Mouse (Mus musculus): ENCODE data around the gene Gm7271.

The Gm7271 gene

GRCm38 (mm10) chr5:76483811-76484210 lies at the start of gene Gm7271:
Gene Gm7271, plus strand, starts transcription at chr5:76484040.
- DNase-seq (ENCODE audit: low read depth) = no peak

DNA sequence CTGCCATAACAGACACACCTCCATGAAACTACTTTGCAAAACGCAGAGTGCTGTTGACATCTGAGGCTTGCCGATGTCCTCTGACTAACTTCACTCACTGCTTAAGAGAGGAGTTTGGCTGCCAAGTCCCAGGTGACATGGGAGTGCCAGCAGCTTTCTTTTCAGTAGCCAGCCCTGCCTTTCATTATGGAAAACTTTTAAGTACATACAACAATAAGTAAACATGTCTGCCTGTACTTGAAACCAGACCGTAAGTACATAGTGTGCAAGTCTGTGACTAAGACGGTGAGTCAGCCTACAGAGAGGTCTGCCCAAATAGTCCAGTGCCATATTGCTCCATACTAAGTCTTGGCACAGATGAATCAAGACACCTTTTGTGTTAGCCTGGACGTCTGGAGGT lies 46.7 kb upstream of the Gm7271 start:
- DNase-seq (ENCODE audit: low read depth) = no peak

GRCm38 (mm10) chr5:76437696-76438095 lies 46.1 kb upstream of the Gm7271 start:
- no peak for DNase-seq (ENCODE audit: low read depth)

- DNase-seq (ENCODE audit: low read depth) = no peak
Observed at GRCm38 (mm10) chr5:76441431-76441830, 42.4 kb upstream of the Gm7271 start.

- no peak for DNase-seq (ENCODE audit: low read depth)
Observed at GRCm38 (mm10) chr5:76474931-76475330, 8.9 kb upstream of the Gm7271 start.

- no peak for DNase-seq (ENCODE audit: low read depth)
Observed at GRCm38 (mm10) chr5:76476873-76477272, 7.0 kb upstream of the Gm7271 start.

DNA sequence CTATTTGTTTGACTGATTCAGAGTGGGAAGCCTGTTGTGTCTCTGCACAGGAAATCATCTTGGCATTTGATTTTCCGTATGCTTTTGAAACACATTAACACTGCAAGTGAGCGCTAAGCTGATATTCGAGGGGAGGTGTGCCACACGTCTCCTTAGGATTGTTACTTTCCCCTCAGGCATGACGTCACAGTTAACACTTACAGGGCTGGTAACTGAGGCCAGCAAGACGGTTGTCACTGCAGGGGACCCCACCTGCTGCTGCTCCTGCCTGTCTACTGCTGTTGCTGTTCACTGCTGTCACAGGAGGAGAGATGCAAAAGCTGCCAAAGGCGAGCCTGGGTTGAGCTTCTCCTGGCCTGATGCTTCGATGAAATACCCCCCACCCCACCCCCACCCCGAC lies 6.1 kb upstream of the Gm7271 start:
- no peak for DNase-seq (ENCODE audit: low read depth)

- no peak for DNase-seq (ENCODE audit: low read depth)
Observed at GRCm38 (mm10) chr5:76495126-76495525, 11.3 kb downstream of the Gm7271 start.

DNA sequence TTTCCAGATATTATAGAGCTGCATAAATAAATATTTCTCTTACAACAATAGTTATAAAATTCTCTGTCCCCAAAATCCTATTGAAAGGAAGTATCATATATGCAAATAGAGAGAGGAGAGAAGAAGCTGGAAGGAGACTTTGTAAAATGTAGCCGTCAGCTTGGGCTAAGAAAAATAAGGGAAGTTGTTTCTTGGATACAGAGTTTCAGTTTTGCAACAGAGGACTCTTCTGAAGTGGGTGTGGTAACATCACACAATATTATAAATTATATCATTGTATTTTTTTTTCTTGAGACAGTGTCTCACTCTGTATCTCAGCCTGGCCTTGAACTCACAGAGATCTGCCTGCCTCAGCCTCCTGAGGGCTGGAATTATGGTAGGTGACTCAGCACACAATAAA lies 38.6 kb downstream of the Gm7271 start:
- no peak for DNase-seq (ENCODE audit: low read depth)

DNA sequence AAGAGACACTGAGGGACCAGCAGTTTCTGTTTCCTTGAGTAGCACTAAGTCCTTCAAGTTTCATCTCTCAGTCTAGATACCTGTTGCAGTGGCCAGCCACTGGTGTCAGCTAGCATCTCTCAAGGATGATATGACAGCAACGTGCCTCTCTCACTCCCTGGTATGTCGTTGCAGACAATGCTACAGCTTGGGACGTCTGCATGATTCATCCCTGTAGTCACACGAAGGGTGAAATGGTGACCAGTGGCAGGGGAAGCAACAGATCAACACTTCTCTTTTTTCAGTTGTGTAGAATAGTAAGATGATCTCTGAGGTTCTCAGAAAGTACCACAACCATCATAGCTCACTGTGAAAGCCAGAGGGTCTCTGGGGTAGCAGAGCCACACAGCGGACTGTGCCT lies 40.8 kb downstream of the Gm7271 start:
- DNase-seq (ENCODE audit: low read depth) = no peak

GRCm38 (mm10) chr5:76525066-76525465 lies 41.2 kb downstream of the Gm7271 start:
- no peak for DNase-seq (ENCODE audit: low read depth)

DNA sequence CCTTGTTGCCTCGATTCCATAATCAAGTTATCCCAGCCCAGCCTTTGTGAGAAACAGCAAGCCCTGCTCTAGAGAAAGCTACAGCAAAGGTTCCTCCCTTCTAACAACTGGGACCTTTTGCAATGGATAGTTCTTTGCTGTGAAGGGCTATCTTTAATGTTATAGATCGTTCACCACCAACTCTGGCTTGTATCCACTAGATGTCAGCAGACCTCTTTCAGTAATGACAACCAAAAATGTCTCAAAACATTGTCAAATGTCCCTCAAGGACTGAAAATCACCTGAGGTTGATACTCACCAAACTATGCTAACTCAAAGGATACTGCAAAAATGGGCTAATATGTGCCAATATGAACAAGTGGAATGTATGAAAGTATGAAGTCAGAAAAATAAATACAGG lies 42.0 kb downstream of the Gm7271 start:
- peak; percentile 27 for DNase-seq (ENCODE audit: low read depth)

GRCm38 (mm10) chr5:76529040-76529703 lies 45.3 kb downstream of the Gm7271 start, which contains the start of gene Exoc1:
Gene Exoc1, plus strand, starts transcription at chr5:76529311.
- DNase-seq (ENCODE audit: low read depth) = peak; percentile 95

DNA sequence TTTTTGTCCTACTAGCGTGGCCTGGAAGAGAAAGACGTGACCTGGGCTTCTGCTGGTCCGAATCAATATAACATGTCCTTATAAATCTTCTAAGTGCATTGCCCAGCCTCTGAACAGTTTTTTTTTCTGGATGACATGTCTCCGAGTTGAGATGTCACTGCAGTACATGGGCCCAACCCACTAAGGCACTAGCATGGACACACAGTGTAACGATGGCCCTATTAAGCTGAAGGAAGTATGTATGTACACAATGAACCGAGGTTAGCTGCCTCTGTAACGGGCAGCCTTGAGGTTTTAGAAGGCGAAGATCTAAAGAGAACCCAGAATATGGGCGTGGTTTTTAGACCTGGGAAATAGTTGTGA lies 45.8 kb downstream of the Gm7271 start:
- no peak for DNase-seq (ENCODE audit: low read depth)

DNA sequence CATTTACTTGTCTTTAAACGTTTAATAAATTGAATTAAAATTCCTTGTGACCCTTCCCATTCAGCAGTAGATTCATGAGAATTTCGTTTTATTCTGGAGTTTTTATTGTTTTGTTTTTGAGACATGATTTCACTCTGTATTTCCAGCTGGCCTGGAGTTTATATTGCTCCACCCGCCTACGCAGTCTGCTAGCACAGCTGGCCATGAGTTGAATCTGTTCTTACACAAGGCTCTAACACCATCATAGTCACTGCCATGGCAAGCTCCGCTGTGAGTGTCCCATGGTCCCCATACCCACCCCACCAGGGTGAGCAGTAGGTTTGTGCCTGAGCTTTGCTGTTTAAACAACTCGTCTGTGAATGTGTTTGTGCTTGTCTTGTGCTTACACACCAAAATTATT lies 49.3 kb downstream of the Gm7271 start:
- DNase-seq (ENCODE audit: low read depth) = no peak

GRCm38 (mm10) chr5:76536231-76536630 lies 52.4 kb downstream of the Gm7271 start:
- no peak for DNase-seq (ENCODE audit: low read depth)

DNA sequence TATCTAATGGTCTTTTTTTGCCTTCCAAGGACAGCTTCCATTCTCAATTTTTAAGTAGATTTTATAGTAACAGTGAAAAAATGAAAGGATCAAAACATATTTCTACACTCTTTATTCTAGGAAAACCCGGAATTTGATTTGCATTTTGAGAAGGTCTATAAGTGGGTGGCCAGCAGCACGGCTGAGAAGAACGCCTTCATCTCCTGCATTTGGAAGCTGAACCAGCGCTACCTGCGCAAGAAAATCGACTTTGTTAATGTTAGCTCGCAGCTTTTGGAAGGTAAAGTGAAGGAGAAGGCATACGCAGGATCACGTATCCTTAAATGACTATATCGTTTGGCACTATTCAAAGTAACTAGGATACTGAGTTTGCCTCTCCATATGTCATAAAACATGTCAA lies 53.7 kb downstream of the Gm7271 start:
- DNase-seq (ENCODE audit: low read depth) = no peak

DNA sequence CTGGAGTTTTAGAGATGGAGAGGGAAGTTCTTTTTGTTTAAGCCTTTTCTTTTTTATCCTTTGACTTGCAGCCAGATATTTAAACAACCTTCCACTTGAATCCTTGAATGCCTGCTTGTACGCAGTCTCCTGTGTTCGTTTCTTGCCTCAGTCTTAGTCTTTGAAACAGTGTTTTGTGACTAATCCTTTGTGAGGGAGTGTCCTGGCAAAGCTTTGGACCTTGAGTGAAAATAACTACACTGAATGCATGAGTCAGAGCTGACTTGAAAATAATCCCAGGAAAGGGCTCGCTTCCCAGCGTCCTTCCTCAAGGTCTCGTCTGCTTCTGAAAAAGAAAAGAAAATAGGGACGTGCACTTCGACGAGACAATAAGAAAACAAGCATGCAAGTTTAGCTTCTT lies 56.3 kb downstream of the Gm7271 start:
- DNase-seq (ENCODE audit: low read depth) = no peak

- DNase-seq (ENCODE audit: low read depth) = peak; percentile 15
Observed at GRCm38 (mm10) chr5:76540842-76541241, 57.0 kb downstream of the Gm7271 start.

GRCm38 (mm10) chr5:76543200-76543599 lies 59.4 kb downstream of the Gm7271 start:
- DNase-seq (ENCODE audit: low read depth) = no peak

GRCm38 (mm10) chr5:76550426-76550825 lies 66.6 kb downstream of the Gm7271 start:
- DNase-seq (ENCODE audit: low read depth) = no peak

DNA sequence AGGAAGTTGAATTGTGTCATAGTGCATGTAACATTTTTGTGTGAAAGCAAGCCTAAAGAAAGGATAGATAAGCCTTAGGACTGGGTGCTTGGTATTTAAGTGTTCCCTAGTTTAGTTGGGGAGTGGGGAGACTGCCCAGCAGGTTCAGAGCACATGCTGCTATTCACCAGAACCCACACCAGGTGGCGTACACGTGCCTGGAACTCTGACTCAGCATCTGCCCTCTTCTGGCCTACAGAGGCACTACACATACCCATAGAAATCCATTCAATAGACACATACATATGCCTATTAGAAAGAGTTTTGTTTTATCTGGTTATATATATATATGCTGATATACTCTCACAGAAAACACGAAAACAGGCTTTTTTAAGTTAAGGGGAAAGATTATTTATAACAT lies 81.5 kb downstream of the Gm7271 start:
- DNase-seq (ENCODE audit: low read depth) = peak; percentile 89

Measured in induced T-regulatory cell, adult 2 months (primary cell).